Mouse (Mus musculus) testis, adult 2 months (tissue): ENCODE data around the gene Erv3. TPM values are rescaled to one million over a fixed set of nuclear protein-coding genes. Genes with fewer than 3 reads are reported as not detected.

Source experiments
- H3K27ac ChIP-seq: fragments of 200-500 bp; 2 replicates; pipeline ENCODE4 v1.5.1; 2012; ENCODE audit warnings: low read depth, low read length; ENCODE audit not compliant: control insufficient read depth, insufficient read depth
- H3K27me3 ChIP-seq: fragments of 200-500 bp; 2 replicates; pipeline ENCODE4 v1.6.1; 2012; ENCODE audit warnings: mild to moderate bottlenecking, low read length, moderate library complexity; ENCODE audit not compliant: control insufficient read depth, insufficient read depth
- H3K36me3 ChIP-seq: fragments of 200-500 bp; 2 replicates; pipeline ENCODE4 v1.6.1; 2012; ENCODE audit warnings: mild to moderate bottlenecking, low read length; ENCODE audit not compliant: control insufficient read depth, insufficient read depth
- H3K4me1 ChIP-seq: fragments of 200-500 bp; 2 replicates; pipeline ENCODE4 v1.6.1; 2012; ENCODE audit warnings: low read length; ENCODE audit not compliant: control insufficient read depth, insufficient read depth
- H3K4me3 ChIP-seq: fragments of 200-500 bp; 2 replicates; pipeline ENCODE4 v1.5.1; 2012; ENCODE audit warnings: low read depth, mild to moderate bottlenecking, low read length, moderate library complexity, mixed read lengths; ENCODE audit not compliant: control insufficient read depth
- CTCF ChIP-seq: fragments of 200-500 bp; IDR thresholded peaks from 2 replicates; pipeline ENCODE4 v1.5.1; 2012; ENCODE audit warnings: low read depth, mild to moderate bottlenecking, inconsistent platforms, low read length, moderate library complexity; ENCODE audit not compliant: control insufficient read depth, insufficient read depth, insufficient replicate concordance
- POLR2A ChIP-seq: fragments of 200-500 bp; IDR thresholded peaks from 2 replicates; pipeline ENCODE4 v1.6.1; 2012; ENCODE audit warnings: low read depth, mild to moderate bottlenecking, inconsistent platforms, low read length, moderate library complexity; ENCODE audit not compliant: control insufficient read depth
- polyA plus RNA-seq: library from polyadenylated mRNA; depleted of rRNA; stranded (reverse); fragments of >200 nt; gene quantifications from 2 replicates; pipeline ENCODE4 v1.2.3, GENCODE M21; 2012

The Erv3 gene
- polyA plus RNA-seq, 1 experiment = 0.38 TPM

DNA sequence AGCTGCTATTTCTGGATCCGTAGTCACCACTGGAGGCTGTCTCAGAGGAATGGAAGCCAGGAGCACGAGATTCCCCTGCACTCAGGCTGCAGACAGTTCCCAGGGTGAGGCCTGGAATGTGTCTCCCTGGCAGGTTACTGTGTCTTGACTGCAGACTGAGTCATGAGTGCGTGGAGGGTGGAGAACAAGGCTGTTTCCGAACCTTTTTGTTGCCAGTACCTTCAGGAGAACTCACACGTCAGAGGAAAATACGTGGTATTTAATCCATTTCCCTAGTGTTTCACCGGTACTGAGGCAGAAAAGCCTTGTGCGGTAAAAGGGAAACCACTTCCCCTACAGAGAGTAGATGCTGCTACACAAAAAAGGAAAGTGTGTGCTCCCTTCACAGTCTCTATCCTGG lies 43.3 kb upstream of the Erv3 start:
- H3K4me3 ChIP-seq = no peak overlapping the region
- no peaks in the 10 kb centered on the region for H3K4me1 ChIP-seq
- TF ChIP-seq POLR2A (no peak), CTCF (no peak)
- no peaks in the 10 kb centered on the region for H3K36me3 ChIP-seq
- no peaks in the 10 kb centered on the region for H3K27me3 ChIP-seq
- no peak overlapping the region for H3K27ac ChIP-seq

DNA sequence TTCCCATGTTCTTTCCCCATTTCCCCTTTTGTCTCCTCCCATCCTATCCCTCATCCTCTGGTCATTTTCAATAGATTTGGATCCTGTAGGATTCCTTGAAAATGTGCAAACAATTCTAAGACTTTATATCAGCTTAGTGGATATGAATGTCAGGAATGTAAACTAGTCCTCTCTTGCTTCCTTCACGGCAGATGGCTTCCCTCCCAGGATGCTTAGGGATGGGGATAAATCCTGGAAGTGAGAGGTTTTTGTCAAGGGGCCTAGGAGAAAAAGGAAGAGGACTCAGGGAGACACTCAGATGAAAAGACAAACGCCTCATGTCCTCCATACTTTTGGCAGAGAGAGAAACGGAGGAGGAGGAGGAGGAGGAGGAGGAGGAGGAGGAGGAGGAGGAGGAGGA lies 42.9 kb upstream of the Erv3 start:
- Histone ChIP-seq H3K27ac (no peak overlapping the region), H3K27me3 (no peaks in the 10 kb centered on the region), H3K36me3 (no peaks in the 10 kb centered on the region), H3K4me1 (no peaks in the 10 kb centered on the region), H3K4me3 (no peak overlapping the region)
- no peak for TF ChIP-seq CTCF
- TF ChIP-seq POLR2A = no peak

DNA sequence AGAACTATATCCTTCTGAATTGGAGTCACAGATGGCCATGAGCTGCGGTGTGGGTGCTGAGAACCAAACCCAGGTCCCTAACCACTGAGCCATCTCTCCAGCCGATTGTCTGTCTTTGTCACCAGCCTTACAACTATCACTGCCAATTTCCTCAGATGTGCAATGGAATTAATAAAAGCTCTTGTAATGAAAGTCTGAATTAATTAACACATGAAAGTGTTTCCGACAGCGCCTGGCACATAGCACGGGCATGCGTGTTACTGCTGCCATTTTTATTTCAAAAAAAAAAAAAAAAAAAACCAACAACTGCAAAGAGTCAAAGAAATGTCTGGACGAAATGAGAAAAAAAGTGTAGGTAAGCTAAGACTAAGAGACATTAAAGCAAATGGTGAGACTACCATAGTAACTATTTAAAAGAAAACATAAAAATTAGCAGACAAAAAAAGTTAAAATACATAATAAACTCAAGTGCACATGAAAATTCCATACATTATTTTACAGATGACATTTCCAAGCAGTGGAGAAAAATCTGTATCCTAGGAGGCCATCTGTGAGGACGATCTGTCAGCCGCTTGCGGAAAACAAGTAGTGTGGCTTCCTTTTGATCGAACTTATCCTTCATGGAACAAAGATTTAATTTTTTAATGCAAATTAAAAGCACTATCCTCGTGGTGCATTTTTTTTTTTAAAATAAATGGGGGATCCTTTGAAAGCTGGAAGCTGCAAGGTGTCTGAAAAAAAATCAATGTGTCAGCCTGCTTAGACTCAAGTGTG lies 38.0 kb upstream of the Erv3 start:
- H3K27me3 ChIP-seq = no peaks in the 10 kb centered on the region
- H3K4me1 ChIP-seq = no peaks in the 10 kb centered on the region
- H3K4me3 ChIP-seq = no peak overlapping the region
- H3K36me3 ChIP-seq = no peaks in the 10 kb centered on the region
- TF ChIP-seq POLR2A (no peak), CTCF (no peak)
- no peak overlapping the region for H3K27ac ChIP-seq

DNA sequence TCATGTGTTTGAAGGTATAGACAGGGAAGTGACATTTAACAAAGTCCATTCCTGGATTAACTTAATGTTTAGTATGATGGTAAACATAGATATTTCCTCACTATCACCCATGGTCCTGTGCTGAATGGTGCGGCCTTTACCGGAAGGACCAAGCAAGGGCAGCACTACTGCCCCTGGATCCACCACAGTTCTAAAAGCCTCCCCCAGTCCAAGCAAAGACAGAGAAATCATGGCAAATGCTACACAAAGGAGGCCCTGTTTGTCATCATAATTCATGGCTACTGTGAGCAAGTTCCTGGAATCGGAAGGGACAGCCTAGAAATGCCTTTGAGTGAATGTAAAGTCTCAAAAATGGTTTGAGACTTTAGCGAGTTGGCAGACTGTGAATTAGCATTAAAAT lies 36.5 kb upstream of the Erv3 start:
- Histone ChIP-seq H3K27ac (no peak overlapping the region), H3K36me3 (no peaks in the 10 kb centered on the region), H3K4me1 (no peaks in the 10 kb centered on the region), H3K27me3 (no peaks in the 10 kb centered on the region), H3K4me3 (no peak overlapping the region)
- TF ChIP-seq POLR2A (no peak), CTCF (no peak)

GRCm38 (mm10) chr2:131895106-131895505 lies 35.6 kb upstream of the Erv3 start:
- Histone ChIP-seq H3K36me3 (no peaks in the 10 kb centered on the region), H3K27me3 (no peaks in the 10 kb centered on the region), H3K4me1 (no peaks in the 10 kb centered on the region), H3K27ac (no peak overlapping the region), H3K4me3 (no peak overlapping the region)
- no peak for TF ChIP-seq POLR2A
- TF ChIP-seq CTCF = no peak

- Histone ChIP-seq H3K4me3 (no peak overlapping the region), H3K27me3 (no peaks in the 10 kb centered on the region), H3K36me3 (no peaks in the 10 kb centered on the region), H3K27ac (no peak overlapping the region), H3K4me1 (no peaks in the 10 kb centered on the region; the same call in 1 of the 2 replicates)
- no peak for TF ChIP-seq CTCF
These were observed 33.0 kb upstream of the Erv3 start for GRCm38 (mm10) chr2:131892534-131892933.

DNA sequence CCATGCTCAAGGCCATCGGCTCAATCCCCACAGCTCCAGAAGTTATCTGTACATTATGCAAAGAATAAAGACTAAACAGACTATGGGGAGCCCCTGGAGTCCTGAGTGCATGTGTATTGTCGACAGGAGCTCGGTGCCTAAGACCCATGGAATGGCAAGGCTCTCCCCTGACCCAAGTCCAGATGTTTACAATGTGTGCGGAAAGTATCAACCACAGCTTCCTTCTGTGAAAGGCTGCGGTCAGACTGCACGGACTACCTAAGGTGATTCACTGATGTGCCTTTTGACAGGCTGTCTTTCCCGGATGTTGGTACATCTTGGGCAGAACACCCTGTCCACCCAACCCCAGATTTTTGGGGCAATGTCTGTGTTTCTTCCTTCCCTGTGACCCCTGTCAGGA lies 28.7 kb upstream of the Erv3 start:
- Histone ChIP-seq H3K27me3 (no peaks in the 10 kb centered on the region), H3K4me3 (no peak overlapping the region), H3K36me3 (no peaks in the 10 kb centered on the region), H3K4me1 (no peaks in the 10 kb centered on the region; the same call in 1 of the 2 replicates), H3K27ac (no peak overlapping the region)
- TF ChIP-seq POLR2A (no peak), CTCF (no peak)
